15 mouse cellular contexts compared by ENCODE assay signal in genomic region chr9:49961329-49961728, GRCm38 (mm10).
DNase-seq lines count a peak whose midpoint lies in the region; ATAC-seq and TF ChIP-seq lines count a peak whose summit lies in the region.
"Had no signal": no experiment of that assay in that cellular context is flagged by ENCODE, and none has a peak within 500 bp of the region (broad histone marks: within the 10 kb centered on the region; RNA-seq: fewer than 3 reads in every experiment).

No protein-coding gene starts in this region.

- no peak for ATAC-seq in hindbrain, postnatal 0 days
- no peak for ATAC-seq in hindbrain, embryonic 11.5 days (ENCODE audit: low FRiP score)
- no peak for ATAC-seq in stomach, embryonic 14.5 days (ENCODE audit: insufficient number of reproducible peaks, insufficient read depth, low FRiP score, low read depth)
- ATAC-seq in stomach, postnatal 0 days (ENCODE audit: low FRiP score, low TSS enrichment): no peak

- no peak overlapping the region for H3K4me3 ChIP-seq in hindbrain, postnatal 0 days (ENCODE audit: low read length)
- no peak overlapping the region for H3K4me3 ChIP-seq in hindbrain, embryonic 11.5 days (ENCODE audit: low read depth, low read length)
- H3K4me3 ChIP-seq in stomach, embryonic 14.5 days (ENCODE audit: low read depth, low read length): no peak overlapping the region
- no peak overlapping the region for H3K4me3 ChIP-seq in stomach, postnatal 0 days (ENCODE audit: low read depth, low read length)
- H3K4me3 ChIP-seq in embryonic facial prominence, embryonic 10.5 days: no peak overlapping the region
- H3K4me3 ChIP-seq: embryonic facial prominence, embryonic 13.5 days; heart, adult 2 months; left cerebral cortex, adult 2 months; limb, embryonic 15.5 days had no signal

- no peaks in the 10 kb centered on the region for H3K36me3 ChIP-seq in hindbrain, postnatal 0 days (ENCODE audit: insufficient read depth, low read length)
- H3K36me3 ChIP-seq in hindbrain, embryonic 11.5 days (ENCODE audit: control insufficient read depth, insufficient read depth, low read length): no peaks in the 10 kb centered on the region
- H3K36me3 ChIP-seq in stomach, embryonic 14.5 days (ENCODE audit: control insufficient read depth, insufficient read depth, low read length): no peaks in the 10 kb centered on the region
- no peaks in the 10 kb centered on the region for H3K36me3 ChIP-seq in stomach, postnatal 0 days (ENCODE audit: control insufficient read depth, insufficient read depth, low read length)
- no peaks in the 10 kb centered on the region for H3K36me3 ChIP-seq in embryonic facial prominence, embryonic 10.5 days (replicated peaks)
- H3K36me3 ChIP-seq: embryonic facial prominence, embryonic 13.5 days; G1E; limb, embryonic 15.5 days had no signal

- H3K4me1 ChIP-seq in hindbrain, postnatal 0 days (ENCODE audit: insufficient read depth, low read length): peaks cover 27% of the 10 kb centered on the region; the same call in 1 of the 2 replicates
- H3K4me1 ChIP-seq in hindbrain, embryonic 11.5 days (replicated peaks; ENCODE audit: control insufficient read depth, insufficient read depth, low read length): peaks cover 16% of the 10 kb centered on the region
- peaks cover 10% of the 10 kb centered on the region; the same call in 1 of the 2 replicates for H3K4me1 ChIP-seq in stomach, embryonic 14.5 days (ENCODE audit: control insufficient read depth, insufficient read depth, low read length)
- H3K4me1 ChIP-seq in stomach, postnatal 0 days (replicated peaks; ENCODE audit: control insufficient read depth, insufficient read depth): no peaks in the 10 kb centered on the region
- peaks cover 47% of the 10 kb centered on the region for H3K4me1 ChIP-seq in embryonic facial prominence, embryonic 10.5 days

- TF ChIP-seq CTCF in hindbrain, postnatal 0 days (IDR thresholded peaks at IDR 0.05; ENCODE audit: low read depth): no peak
- TF ChIP-seq CTCF in stomach, postnatal 0 days (IDR thresholded peaks at IDR 0.05; ENCODE audit: low read depth): no peak

- TF ChIP-seq EP300 in stomach, postnatal 0 days (optimal IDR thresholded peaks at IDR 0.05): no peak

- no peaks in the 10 kb centered on the region for H3K27me3 ChIP-seq in hindbrain, postnatal 0 days (ENCODE audit: insufficient read depth, low read length)
- H3K27me3 ChIP-seq in hindbrain, embryonic 11.5 days (ENCODE audit: control insufficient read depth, insufficient read depth, low read length): no peaks in the 10 kb centered on the region
- H3K27me3 ChIP-seq in stomach, embryonic 14.5 days (ENCODE audit: control insufficient read depth, insufficient read depth, low read length): no peaks in the 10 kb centered on the region
- H3K27me3 ChIP-seq in stomach, postnatal 0 days (ENCODE audit: control insufficient read depth, insufficient read depth, low read length): 0 out of 2 replicates have a peak, but pooled peaks cover under 1% of the 10 kb centered on the region
- H3K27me3 ChIP-seq in embryonic facial prominence, embryonic 10.5 days (replicated peaks; ENCODE audit: low read depth, poor library complexity, severe bottlenecking): no peaks in the 10 kb centered on the region
- H3K27me3 ChIP-seq: limb, embryonic 15.5 days had no signal

- H3K4me2 ChIP-seq in hindbrain, postnatal 0 days (ENCODE audit: low read depth, low read length): no peak overlapping the region
- H3K4me2 ChIP-seq in hindbrain, embryonic 11.5 days (replicated peaks; ENCODE audit: low read depth, low read length): no peak overlapping the region
- H3K4me2 ChIP-seq in stomach, embryonic 14.5 days (replicated peaks; ENCODE audit: low read depth, low read length): no peak overlapping the region
- H3K4me2 ChIP-seq in stomach, postnatal 0 days (replicated peaks; ENCODE audit: low read depth): no peak overlapping the region
- H3K4me2 ChIP-seq: embryonic facial prominence, embryonic 13.5 days; limb, embryonic 15.5 days had no signal

- no peak for DNase-seq in hindbrain, postnatal 0 days (ENCODE audit: low spot score)
- DNase-seq in hindbrain, embryonic 11.5 days (ENCODE audit: low spot score): no peak
- DNase-seq in stomach, postnatal 0 days (ENCODE audit: low spot score): no peak
- DNase-seq in embryonic facial prominence, embryonic 10.5 days (ENCODE audit: low spot score): no peak
- no peak for DNase-seq in layer of hippocampus, postnatal 10 days (ENCODE audit: low spot score in 2 of 2)
- DNase-seq in lung, postnatal 10 days: no peak
- DNase-seq: cerebellum, adult 11 months; lung, postnatal 36 days; thymus, adult 2 months had no signal

- WGBS in hindbrain, postnatal 0 days: 50% methylated on average over 5 of the region's 5 CpGs
- 37% methylated on average over 5 of the region's 5 CpGs for WGBS in hindbrain, embryonic 11.5 days
- WGBS in stomach, embryonic 14.5 days: 67% methylated on average over 5 of the region's 5 CpGs
- WGBS in stomach, postnatal 0 days: 78% methylated on average over 5 of the region's 5 CpGs
- 67% methylated on average over 5 of the region's 5 CpGs for WGBS in embryonic facial prominence, embryonic 10.5 days

- peak overlapping the region; percentile 21 for H3K27ac ChIP-seq in hindbrain, postnatal 0 days
- no peak overlapping the region for H3K27ac ChIP-seq in hindbrain, embryonic 11.5 days (ENCODE audit: low read depth, low read length)
- peak overlapping the region; percentile 16; the same call in 1 of the 2 replicates for H3K27ac ChIP-seq in stomach, embryonic 14.5 days (ENCODE audit: low read length)
- no peak overlapping the region for H3K27ac ChIP-seq in stomach, postnatal 0 days (replicated peaks)
- peak overlapping the region; percentile 77 for H3K27ac ChIP-seq in embryonic facial prominence, embryonic 10.5 days (replicated peaks)
- H3K27ac ChIP-seq: embryonic facial prominence, embryonic 13.5 days; heart, adult 2 months; left cerebral cortex, adult 2 months; limb, embryonic 15.5 days had no signal

- no peak overlapping the region for H3K9ac ChIP-seq in hindbrain, postnatal 0 days (replicated peaks; ENCODE audit: low read length)
- H3K9ac ChIP-seq in hindbrain, embryonic 11.5 days (ENCODE audit: low read depth, low read length): no peak overlapping the region
- H3K9ac ChIP-seq in stomach, embryonic 14.5 days (replicated peaks; ENCODE audit: low read depth, low read length): no peak overlapping the region
- no peak overlapping the region for H3K9ac ChIP-seq in stomach, postnatal 0 days (ENCODE audit: low read length)
- H3K9ac ChIP-seq: embryonic facial prominence, embryonic 13.5 days; limb, embryonic 15.5 days had no signal

- no peaks in the 10 kb centered on the region for H3K9me3 ChIP-seq in hindbrain, postnatal 0 days (ENCODE audit: low read length)
- H3K9me3 ChIP-seq in hindbrain, embryonic 11.5 days (ENCODE audit: control insufficient read depth, low read length): no peaks in the 10 kb centered on the region
- no peaks in the 10 kb centered on the region for H3K9me3 ChIP-seq in stomach, embryonic 14.5 days (ENCODE audit: control insufficient read depth, low read depth, low read length)
- H3K9me3 ChIP-seq in stomach, postnatal 0 days (ENCODE audit: control insufficient read depth, low read length): no peaks in the 10 kb centered on the region
- H3K9me3 ChIP-seq in embryonic facial prominence, embryonic 10.5 days: no peaks in the 10 kb centered on the region
- H3K9me3 ChIP-seq: embryonic facial prominence, embryonic 13.5 days; limb, embryonic 15.5 days had no signal

Comparison
In these comparisons a context has a peak if more than half of its experiments do, and no peak if none do; other contexts are left out.
1. H3K27ac ChIP-seq: peak in hindbrain, postnatal 0 days (single experiment), stomach, embryonic 14.5 days (single experiment) and embryonic facial prominence, embryonic 10.5 days (single experiment); none in hindbrain, embryonic 11.5 days (single experiment) and stomach, postnatal 0 days (single experiment).